ENCODE assay signal across 10 mouse cellular contexts in the genomic region with DNA sequence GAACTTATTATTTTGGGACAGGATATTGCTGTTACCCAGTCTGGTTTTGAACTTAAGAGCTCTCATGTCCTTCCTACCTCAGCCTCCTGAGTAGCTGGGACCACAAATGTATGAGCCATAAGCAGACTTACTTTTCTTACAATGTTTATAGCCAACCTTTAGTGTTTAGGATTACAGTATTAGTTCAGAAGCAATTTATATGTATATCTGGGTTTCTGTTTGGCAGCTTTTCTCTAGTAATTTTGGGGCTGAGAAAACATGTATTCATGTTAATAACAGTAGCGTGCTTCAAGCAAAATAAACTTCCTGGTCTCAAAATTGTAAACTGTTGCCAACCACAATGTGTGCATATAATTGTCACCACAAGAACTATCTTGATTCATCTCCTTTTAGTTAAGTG. TPM values are rescaled to one million over a fixed set of nuclear protein-coding genes. Genes with fewer than 3 reads are reported as not detected.
DNase-seq lines count a peak whose midpoint lies in the region; ATAC-seq and TF ChIP-seq lines count a peak whose summit lies in the region.
"Had no signal": no experiment of that assay in that cellular context is flagged by ENCODE, and none has a peak within 500 bp of the region (broad histone marks: within the 10 kb centered on the region; RNA-seq: fewer than 3 reads in every experiment).

No protein-coding gene starts in this region.

- ATAC-seq in heart, embryonic 11.5 days (replicated peaks; ENCODE audit: insufficient number of reproducible peaks, low FRiP score, low TSS enrichment): no peak
- ATAC-seq in forebrain, embryonic 14.5 days: no peak
- ATAC-seq in liver, embryonic 14.5 days (ENCODE audit: insufficient read depth): no peak

- TF ChIP-seq POLR2A in CH12.LX (IDR thresholded peaks at IDR 0.05; ENCODE audit: low read depth, low read length): no peak

- no peaks in the 10 kb centered on the region for H3K27me3 ChIP-seq in heart, embryonic 11.5 days (ENCODE audit: control insufficient read depth, insufficient read depth, low read length)
- H3K27me3 ChIP-seq in CH12.LX (replicated peaks): no peaks in the 10 kb centered on the region
- H3K27me3 ChIP-seq in forebrain, embryonic 14.5 days (replicated peaks; ENCODE audit: control insufficient read depth, insufficient read depth, low read length): no peaks in the 10 kb centered on the region
- no peaks in the 10 kb centered on the region for H3K27me3 ChIP-seq in liver, embryonic 14.5 days (ENCODE audit: control insufficient read depth, insufficient read depth, low read length)

- peak overlapping the region; percentile 84 for H3K4me2 ChIP-seq in heart, embryonic 11.5 days
- peak overlapping the region; percentile 39; the same call in 1 of the 2 replicates for H3K4me2 ChIP-seq in CH12.LX (ENCODE audit: insufficient read depth, low read depth, poor library complexity, severe bottlenecking)
- H3K4me2 ChIP-seq in forebrain, embryonic 14.5 days (ENCODE audit: low read length): peak overlapping the region; percentile 68
- H3K4me2 ChIP-seq in liver, embryonic 14.5 days (ENCODE audit: low read depth): peak overlapping the region; percentile 74

- H3K4me3 ChIP-seq in heart, embryonic 11.5 days (ENCODE audit: low read depth, low read length): peak overlapping the region; percentile 69
- peak overlapping the region; percentile 63 to 70 (median 66) for H3K4me3 ChIP-seq in CH12.LX (replicated peaks in 1 of 3; ENCODE audit: low read depth in 2 of 3, low read length in 2 of 3, poor library complexity in 1 of 3)
- H3K4me3 ChIP-seq in forebrain, embryonic 14.5 days (ENCODE audit: low read depth, low read length): peak overlapping the region; percentile 52
- H3K4me3 ChIP-seq in liver, embryonic 14.5 days (ENCODE audit: insufficient read depth in 1 of 2, low read depth in 2 of 2, low read length in 2 of 2): peak overlapping the region; percentile 84 to 87
- no peak overlapping the region for H3K4me3 ChIP-seq in left cerebral cortex, adult 2 months

- no peak for DNase-seq in heart, postnatal 36 days
- peak; percentile 24 for DNase-seq in CH12.LX (ENCODE audit: extremely low read depth)
- DNase-seq in forebrain, embryonic 14.5 days (ENCODE audit: low spot score): no peak
- DNase-seq in liver, embryonic 14.5 days (ENCODE audit: low read depth in 3 of 3, low spot score in 3 of 3): no peak
- DNase-seq in left cerebral cortex, adult 2 months (ENCODE audit: extremely low spot score in 1 of 2, low spot score in 2 of 2): no peak
- DNase-seq in adrenal gland, postnatal 10 days: no peak
- DNase-seq in cerebellum, adult 18-20 months: no peak
- DNase-seq: cerebellum, adult 11 months had no signal

- no peak for TF ChIP-seq RAD21 in CH12.LX (IDR thresholded peaks at IDR 0.05; ENCODE audit: low read depth, low read length)

- TF ChIP-seq EP300 in CH12.LX (IDR thresholded peaks at IDR 0.05; ENCODE audit: low read length): no peak
- TF ChIP-seq EP300 in liver, embryonic 14.5 days (IDR thresholded peaks at IDR 0.05; ENCODE audit: low read depth): no peak

- dilution Hi-C loops in CH12.LX (cut with MboI; ENCODE audit: extremely low pct_ligation_motif_present, extremely low pct_unique_long_range_greater_than_20kb, low sequenced_read_pairs): no loop called here

- peaks cover 11% of the 10 kb centered on the region for H3K36me3 ChIP-seq in heart, embryonic 11.5 days (ENCODE audit: control insufficient read depth, insufficient read depth, low read length)
- peaks cover 18 to 39% of the 10 kb centered on the region in 2 experiments for H3K36me3 ChIP-seq in CH12.LX (replicated peaks in 1 of 2; ENCODE audit: control insufficient read depth in 1 of 2, insufficient read depth in 1 of 2, low read length in 1 of 2)
- H3K36me3 ChIP-seq in forebrain, embryonic 14.5 days (ENCODE audit: control insufficient read depth, insufficient read depth, low read length): peaks cover 21% of the 10 kb centered on the region
- peaks cover 36% of the 10 kb centered on the region for H3K36me3 ChIP-seq in liver, embryonic 14.5 days (replicated peaks; ENCODE audit: control insufficient read depth, insufficient read depth, low read depth)

- TF ChIP-seq CTCF in CH12.LX (conservative IDR thresholded peaks at IDR 0.05 in 1 of 2, IDR thresholded peaks at IDR 0.05 in 1 of 2; ENCODE audit: low read depth in 2 of 2, low read length in 2 of 2): no peak
- TF ChIP-seq CTCF in liver, embryonic 14.5 days (IDR thresholded peaks at IDR 0.05; ENCODE audit: low read depth): no peak
- TF ChIP-seq CTCF in left cerebral cortex, adult 2 months (IDR thresholded peaks at IDR 0.05): no peak

- in situ Hi-C loops in CH12.LX (cut with MboI; ENCODE audit: low pct_ligation_motif_present, low pct_unique_long_range_greater_than_20kb, low sequenced_read_pairs): no loop called here

- no peaks in the 10 kb centered on the region for H3K9me3 ChIP-seq in heart, embryonic 11.5 days (replicated peaks; ENCODE audit: control insufficient read depth, low read length)
- H3K9me3 ChIP-seq in CH12.LX (replicated peaks; ENCODE audit: low read length): no peaks in the 10 kb centered on the region
- no peaks in the 10 kb centered on the region for H3K9me3 ChIP-seq in forebrain, embryonic 14.5 days (replicated peaks; ENCODE audit: control insufficient read depth, low read length)
- H3K9me3 ChIP-seq in liver, embryonic 14.5 days (ENCODE audit: control insufficient read depth, low read length): no peaks in the 10 kb centered on the region

- no peak overlapping the region for H3K27ac ChIP-seq in heart, embryonic 11.5 days (ENCODE audit: low read depth, low read length)
- no peak overlapping the region for H3K27ac ChIP-seq in CH12.LX (ENCODE audit: insufficient read depth, low read depth)
- no peak overlapping the region for H3K27ac ChIP-seq in forebrain, embryonic 14.5 days (ENCODE audit: low read depth, low read length)
- H3K27ac ChIP-seq in liver, embryonic 14.5 days: peak overlapping the region; percentile 83
- H3K27ac ChIP-seq in left cerebral cortex, adult 2 months: no peak overlapping the region
- H3K27ac ChIP-seq: layer of hippocampus, adult 2 months had no signal

- H3K4me1 ChIP-seq in heart, embryonic 11.5 days (ENCODE audit: control insufficient read depth, insufficient read depth, low read length): peaks cover 3% of the 10 kb centered on the region; the same call in 1 of the 2 replicates
- peaks cover 3 to 36% of the 10 kb centered on the region in 2 experiments; a peak in 3 of 4 replicates for H3K4me1 ChIP-seq in CH12.LX (ENCODE audit: control insufficient read depth in 1 of 2, insufficient read depth in 2 of 2)
- H3K4me1 ChIP-seq in forebrain, embryonic 14.5 days (ENCODE audit: control insufficient read depth, insufficient read depth, low read length): 0 out of 2 replicates have a peak, but pooled peaks cover 9% of the 10 kb centered on the region
- H3K4me1 ChIP-seq in liver, embryonic 14.5 days (replicated peaks; ENCODE audit: control insufficient read depth in 2 of 2, insufficient read depth in 2 of 2, low read length in 1 of 2): peaks cover 8 to 9% of the 10 kb centered on the region in 2 experiments; a peak in 3 of 4 replicates

- H3K9ac ChIP-seq in heart, embryonic 11.5 days (ENCODE audit: low read depth, low read length): peak overlapping the region; percentile 81
- peak overlapping the region; percentile 73 for H3K9ac ChIP-seq in CH12.LX (ENCODE audit: insufficient read depth, low read depth)
- H3K9ac ChIP-seq in forebrain, embryonic 14.5 days (ENCODE audit: low read length): peak overlapping the region; percentile 63
- peak overlapping the region; percentile 93 for H3K9ac ChIP-seq in liver, embryonic 14.5 days (replicated peaks)

- H3K79me2 ChIP-seq in CH12.LX (replicated peaks; ENCODE audit: control insufficient read depth, extremely low read depth, insufficient read depth, poor library complexity, severe bottlenecking): peaks cover 25% of the 10 kb centered on the region

- 14% methylated on average over 1 of the region's 1 CpGs for WGBS in heart, embryonic 11.5 days (ENCODE audit: insufficient replicate concordance)
- WGBS in forebrain, embryonic 14.5 days: 26% methylated on average over 1 of the region's 1 CpGs
- 2% methylated on average over 1 of the region's 1 CpGs for WGBS in liver, embryonic 14.5 days (ENCODE audit: insufficient replicate concordance)

- intact Hi-C loops in heart, postnatal 36 days (cut with DNase I): loop anchor here (2.0 to 5.0 kb wide), 2 partner anchors 120 to 206 kb away; no protein-coding TSS in a partner anchor
- intact Hi-C loops in left cerebral cortex, adult 2 months (cut with DNase I): loop anchor here (2.0 kb wide), 1 partner anchor 120 kb away; no protein-coding TSS in a partner anchor

TF ChIP-seq in CH12.LX, 34 proteins besides CTCF, POLR2A, EP300 and RAD21:
- TF ChIP-seq ELF1 (IDR thresholded peaks at IDR 0.05; ENCODE audit: low read depth, low read length) (no peak), CHD1 (IDR thresholded peaks at IDR 0.05; ENCODE audit: low read depth, low read length) (no peak), IRF4 (IDR thresholded peaks at IDR 0.05; ENCODE audit: low read depth, low read length) (no peak), E2F4 (IDR thresholded peaks at IDR 0.05; ENCODE audit: insufficient replicate concordance, low read depth, low read length) (no peak), TCF12 (IDR thresholded peaks at IDR 0.05; ENCODE audit: low read depth, low read length) (no peak), MAZ (IDR thresholded peaks at IDR 0.05; ENCODE audit: low read depth, low read length) (no peak), MEF2A (IDR thresholded peaks at IDR 0.05; ENCODE audit: borderline replicate concordance, low read depth, low read length) (no peak), HCFC1 (IDR thresholded peaks at IDR 0.05; ENCODE audit: low read depth, low read length) (no peak), GABPA (IDR thresholded peaks at IDR 0.05; ENCODE audit: insufficient replicate concordance, low read depth, low read length) (no peak)

RNA-seq across cellular contexts. Expression of a gene that starts 0.8 kb away (rescaled TPM):
- polyA plus RNA-seq in heart, embryonic 11.5 days (2014; fragmentation: Nextera tagmentation; extraction: Ambion mirVana): 22.8 and 32.8 TPM in 2 replicates
- under 1 TPM; 0.22 TPM for total RNA-seq in heart, postnatal 36 days (2021)
- total RNA-seq in CH12.LX (2012; rRNA removed): 19.4 and 22.6 TPM in 2 replicates
- 35.2 and 38.3 TPM in 2 replicates for total RNA-seq in CH12.LX (2014; rRNA removed)
- polyA plus RNA-seq in CH12.LX (2012; ENCODE audit: insufficient read length, low read depth): 56.8 and 65.6 TPM in 2 replicates
- polyA plus RNA-seq in forebrain, embryonic 14.5 days (2014; fragmentation: Nextera tagmentation; extraction: Ambion mirVana): 20.3 and 22.9 TPM in 2 replicates
- 8.0 and 14.1 TPM in 2 replicates for polyA plus RNA-seq in liver, embryonic 14.5 days (2012; rRNA removed)
- 35.9 and 41.3 TPM in 2 replicates for polyA plus RNA-seq in liver, embryonic 14.5 days (2014; fragmentation: Nextera tagmentation; extraction: Ambion mirVana)
- under 1 TPM in 1 of 2 experiments, not detected in 1; 0.12 TPM for total RNA-seq in left cerebral cortex, adult 2 months (2021)
- 1 to 10 TPM; 4.6 to 4.9 TPM for total RNA-seq in adrenal gland, postnatal 10 days (2021)

Comparison
In these comparisons a context has a peak if more than half of its experiments do, and no peak if none do; other contexts are left out.
1. RNA of a gene that starts 0.8 kb away (total RNA-seq): 19.4 to 38.3 TPM in CH12.LX and 4.6 to 4.9 TPM in adrenal gland, postnatal 10 days; 0.12 TPM in left cerebral cortex, adult 2 months and 0.22 TPM in heart, postnatal 36 days; every median in the first group is over 4 times any median in the second.
2. Peak in every context shown above with its lines, with median percentiles within 50 percentile points of each other: H3K4me2 ChIP-seq and H3K9ac ChIP-seq.